Mouse (Mus musculus) C2C12 (cell line): Measurements from ENCODE around the gene Capns1. TPM values are rescaled to one million over a fixed set of nuclear protein-coding genes. Genes with fewer than 3 reads are reported as not detected.
A peak's percentile ranks its signal among the peaks of the same experiment; 100 is the strongest.

ENCODE experiments used
- H3K27me3 ChIP-seq: one replicate; pipeline ENCODE4 v1.6.1; 2011; ENCODE audit not compliant: control insufficient read depth, insufficient read depth, insufficient read length
- H3K36me3 ChIP-seq: one replicate; pipeline ENCODE4 v1.6.1; 2011; ENCODE audit not compliant: control insufficient read depth, insufficient read depth
- H3K4me3 ChIP-seq: one replicate; pipeline ENCODE4 v1.5.1; 2011; ENCODE audit warnings: mild to moderate bottlenecking, control low read depth; ENCODE audit not compliant: poor library complexity, insufficient read depth, severe bottlenecking
- H3K79me2 ChIP-seq: one replicate; pipeline ENCODE4 v1.6.1; 2011; ENCODE audit not compliant: control insufficient read depth, insufficient read depth
- H3K79me3 ChIP-seq: one replicate; pipeline ENCODE4 v1.6.1; 2011; ENCODE audit warnings: low read depth, control low read depth
- H3ac ChIP-seq: one replicate; pipeline ENCODE3; 2011; ENCODE audit warnings: low read depth; ENCODE audit not compliant: control insufficient read depth, insufficient read length
- CEBPB ChIP-seq: IDR thresholded peaks from one replicate; pipeline ENCODE4 v1.6.1; 2011; ENCODE audit warnings: low read depth, mild to moderate bottlenecking, control low read depth, moderate library complexity
- CTCF ChIP-seq: IDR thresholded peaks from one replicate; pipeline ENCODE4 v1.5.1; 2011; ENCODE audit not compliant: control insufficient read depth, insufficient read depth, insufficient read length
- FOSL1 ChIP-seq: IDR thresholded peaks from one replicate; pipeline ENCODE4 v1.8.0; 2011; ENCODE audit warnings: mild to moderate bottlenecking, low read length; ENCODE audit not compliant: poor library complexity, insufficient read depth, severe bottlenecking
- MAX ChIP-seq: IDR thresholded peaks from one replicate; pipeline ENCODE4 v1.6.1; 2011; ENCODE audit warnings: mild to moderate bottlenecking, control low read depth
- MYOD1 ChIP-seq: IDR thresholded peaks from one replicate; pipeline ENCODE4 v1.6.1; 2011; ENCODE audit warnings: low read depth; ENCODE audit not compliant: control insufficient read depth, insufficient read length
- MYOG ChIP-seq: IDR thresholded peaks from one replicate; pipeline ENCODE4 v1.6.1; 2011; ENCODE audit not compliant: control insufficient read depth, insufficient read length; ENCODE audit errors: extremely low read depth
- USF1 ChIP-seq: IDR thresholded peaks from one replicate; pipeline ENCODE4 v1.6.1; 2011; ENCODE audit warnings: low read depth, mild to moderate bottlenecking, control low read depth, moderate library complexity
- polyA plus RNA-seq: library from polyadenylated mRNA; unstranded; fragments of >200 nt; fragmentation: generic; extraction: Trizol; gene quantifications from one replicate; pipeline ENCODE4 v1.2.1, GENCODE M21; 2012; ENCODE audit warnings: missing spikeins

The Capns1 gene
- polyA plus RNA-seq, 1 experiment: 588 TPM

- H3K4me3 ChIP-seq: peak overlapping the region; percentile 79
- no peak for TF ChIP-seq MYOD1
- no peak for TF ChIP-seq CTCF
- TF ChIP-seq MYOG: no peak
- TF ChIP-seq FOSL1: no peak
- no peak for TF ChIP-seq CEBPB
- peaks cover 35% of the 10 kb centered on the region for H3K36me3 ChIP-seq
- H3K79me3 ChIP-seq: peaks cover 20% of the 10 kb centered on the region
- H3ac ChIP-seq: no peak overlapping the region
- H3K79me2 ChIP-seq: peaks cover 32% of the 10 kb centered on the region
- H3K27me3 ChIP-seq: no peaks in the 10 kb centered on the region
Observed at GRCm38 (mm10) chr7:30193013-30193412, 5.6 kb downstream of the Capns1 start.

GRCm38 (mm10) chr7:30192088-30192487, 6.5 kb downstream of the Capns1 start:
- Histone ChIP-seq H3K79me2 (peaks cover 32% of the 10 kb centered on the region), H3K27me3 (no peaks in the 10 kb centered on the region), H3K36me3 (peaks cover 43% of the 10 kb centered on the region), H3K4me3 (no peak overlapping the region), H3K79me3 (peaks cover 20% of the 10 kb centered on the region), H3ac (no peak overlapping the region)
- TF ChIP-seq CTCF (no peak), FOSL1 (no peak), CEBPB (no peak), MYOG (no peak), USF1 (no peak), MAX (no peak), MYOD1 (no peak)

GRCm38 (mm10) chr7:30189116-30189491, 9.5 kb downstream of the Capns1 start:
- Histone ChIP-seq H3K79me2 (peaks cover 24% of the 10 kb centered on the region), H3K36me3 (peaks cover 56% of the 10 kb centered on the region)
- TF ChIP-seq CTCF: no peak
- no peak for TF ChIP-seq MYOG
- no peak for TF ChIP-seq FOSL1
- no peak for TF ChIP-seq USF1
- no peak for TF ChIP-seq CEBPB
- TF ChIP-seq MYOD1: no peak
- no peak for TF ChIP-seq MAX

GRCm38 (mm10) chr7:30188344-30189115, 10.1 kb downstream of the Capns1 start:
- Histone ChIP-seq H3ac (no peak overlapping the region), H3K27me3 (no peaks in the 10 kb centered on the region), H3K79me3 (peaks cover 15% of the 10 kb centered on the region), H3K79me2 (peaks cover 18% of the 10 kb centered on the region), H3K36me3 (peaks cover 56% of the 10 kb centered on the region), H3K4me3 (no peak overlapping the region)
- TF ChIP-seq CEBPB (no peak), CTCF (no peak), MYOD1 (no peak), MYOG (no peak), FOSL1 (no peak), MAX (no peak), USF1 (no peak)

More at GRCm38 (mm10) chr7:30189116-30189491, 9.5 kb downstream of the Capns1 start:
- Histone ChIP-seq H3ac (no peak overlapping the region), H3K79me3 (peaks cover 16% of the 10 kb centered on the region), H3K4me3 (no peak overlapping the region), H3K27me3 (no peaks in the 10 kb centered on the region)

DNA sequence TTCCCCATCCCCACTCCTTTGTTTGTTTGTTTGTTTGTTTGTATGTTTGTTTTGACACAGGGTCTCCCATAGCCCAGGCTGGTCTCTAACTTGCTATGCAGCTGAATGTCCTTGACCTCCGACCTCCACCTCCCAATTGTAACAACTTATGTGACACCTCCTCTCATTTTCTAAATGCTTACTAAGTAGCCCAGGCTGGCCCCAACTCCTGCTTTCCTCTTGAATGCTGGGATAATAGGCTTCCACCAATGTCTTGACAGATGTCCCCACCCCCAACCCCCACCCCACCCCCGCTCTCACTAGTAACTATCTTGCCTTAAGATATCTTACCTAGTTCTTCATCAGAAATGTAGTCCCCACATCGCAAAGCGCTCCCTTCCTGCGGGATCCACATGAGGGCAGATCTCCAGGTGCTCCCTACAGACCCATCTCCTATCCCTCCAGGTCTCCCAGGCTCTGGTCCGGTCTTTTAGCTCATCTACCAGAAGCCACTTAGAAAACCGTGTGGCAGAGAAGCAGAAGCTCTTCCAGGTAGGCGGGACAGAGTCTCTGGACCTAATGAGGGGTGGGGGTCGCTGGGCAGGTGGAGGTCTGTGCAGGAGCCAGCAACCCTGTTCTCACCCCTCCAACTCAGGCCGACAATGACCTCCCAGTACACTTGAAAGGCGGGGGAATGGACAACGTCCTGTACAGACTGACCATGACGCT, 13.8 kb downstream of the Capns1 start:
- H3ac ChIP-seq: no peak overlapping the region
- no peak for TF ChIP-seq MYOD1
- no peak for TF ChIP-seq MYOG
- TF ChIP-seq MAX: no peak
- TF ChIP-seq CEBPB: no peak
- H3K4me3 ChIP-seq: no peak overlapping the region
- peaks cover 34% of the 10 kb centered on the region for H3K36me3 ChIP-seq
- no peaks in the 10 kb centered on the region for H3K79me2 ChIP-seq
- no peaks in the 10 kb centered on the region for H3K27me3 ChIP-seq
- H3K79me3 ChIP-seq: no peaks in the 10 kb centered on the region
